Mouse (Mus musculus) embryonic stem cell, embryonic (primary cell): ENCODE results near the gene Gna13.

Source experiments
- CTCF ChIA-PET, 4 experiments: fragments of 300-600 bp in 2 of 4; fragments of 350-600 bp in 2 of 4; sonication (Branson Sonifier 250); formaldehyde crosslinking; loops; one replicate each; lab custom pipeline; 2022; ENCODE audit warnings: inconsistent platforms in 2 of 4; lab: Charles Lee
- POLR2A ChIA-PET, 4 experiments: fragments of 300-600 bp in 2 of 4; fragments of 350-600 bp in 2 of 4; sonication (Branson Sonifier 250); formaldehyde crosslinking; loops; one replicate each; lab custom pipeline; 2022; ENCODE audit warnings: antibody characterized with exemption in 4 of 4, inconsistent platforms in 1 of 4; lab: Charles Lee

The Gna13 gene

DNA sequence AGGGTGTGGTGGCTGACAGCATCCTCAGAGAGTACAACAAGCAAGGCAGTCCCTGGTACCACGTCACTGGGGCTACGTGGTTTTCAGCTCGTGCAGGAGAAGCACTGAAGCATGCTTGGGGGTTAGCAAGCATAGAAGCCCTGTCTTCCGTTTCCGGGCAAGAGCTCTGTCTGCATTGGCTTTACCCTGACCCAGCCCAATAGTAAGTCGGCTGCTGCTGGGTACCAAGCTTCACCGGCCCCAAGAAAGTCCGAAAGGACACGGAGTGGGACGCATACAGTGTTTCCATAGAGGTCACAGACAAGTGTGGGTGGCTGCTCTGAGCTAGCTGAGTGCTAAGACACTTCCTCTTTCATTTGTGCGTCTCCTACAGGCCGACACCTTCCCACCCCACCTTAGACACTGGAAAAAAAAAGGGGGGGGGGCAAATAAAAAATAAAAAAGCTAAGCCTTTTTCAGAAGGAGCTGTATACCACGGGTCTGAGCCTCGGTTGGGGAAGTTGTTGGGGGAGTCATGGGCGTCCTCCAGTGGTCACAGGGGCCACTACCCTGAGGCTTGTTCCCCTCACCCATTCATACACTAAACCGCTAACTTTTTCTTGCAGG is 57.4 kb downstream of the Gna13 start:
- ChIA-PET POLR2A (interaction anchor here (0.5 to 2.0 kb wide), 11 partner anchors 13 to 191 kb away, joined by 3 to 7 read pairs (median 3); partner anchors contain the start of gene Wipi1 (in 1 of the 4)), CTCF (interaction anchor here (0.6 to 1.9 kb wide), 8 partner anchors 72 to 175 kb away, joined by 3 to 18 read pairs (median 6); no protein-coding TSS in a partner anchor)

DNA sequence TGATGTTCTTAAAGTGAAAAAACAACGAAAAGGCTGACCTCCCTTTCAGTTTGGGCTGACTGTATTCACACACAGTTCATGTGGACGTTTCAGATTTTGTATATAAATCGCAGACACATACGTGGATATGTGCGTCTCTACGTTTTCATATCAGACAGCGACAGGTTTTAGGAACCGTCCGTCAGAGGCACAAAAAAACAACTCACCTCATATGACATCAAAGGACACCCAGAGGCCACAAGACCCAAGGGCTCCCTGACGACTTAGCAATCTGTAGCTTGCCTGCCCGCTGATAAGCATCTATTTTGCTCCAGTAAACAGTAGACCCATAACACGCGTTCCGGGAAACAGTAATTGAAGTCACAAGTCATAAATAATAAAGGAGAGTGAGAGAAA is 57.9 kb downstream of the Gna13 start:
- POLR2A ChIA-PET = interaction anchor here in 3 of 4 experiments (0.6 to 2.0 kb wide), 7 partner anchors 14 to 162 kb away, joined by 3 to 7 read pairs (median 3); no protein-coding TSS in a partner anchor
- CTCF ChIA-PET = interaction anchor here (0.6 to 1.9 kb wide), 7 partner anchors 72 to 176 kb away, joined by 3 to 18 read pairs (median 6); no protein-coding TSS in a partner anchor

DNA sequence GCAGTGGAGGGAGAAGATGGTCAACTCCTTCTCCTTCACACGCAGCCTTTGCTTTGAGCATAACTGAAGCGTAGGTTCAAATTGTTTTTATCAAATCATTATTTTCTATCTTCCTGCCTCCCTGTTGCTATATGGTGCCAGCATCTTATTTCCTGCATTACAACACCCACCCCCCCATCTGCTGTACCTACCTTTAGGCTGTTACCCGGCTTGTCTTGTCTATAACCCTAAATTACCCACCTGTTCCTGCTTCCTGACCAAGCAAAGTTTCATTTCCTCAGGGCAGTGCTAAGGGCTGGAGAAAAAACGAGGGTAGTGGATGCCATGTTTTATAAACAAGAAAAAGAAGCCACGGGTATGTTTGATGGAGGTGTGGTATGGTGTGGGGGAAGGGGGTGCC is 58.6 kb downstream of the Gna13 start:
- ChIA-PET CTCF (interaction anchor here in 1 of 4 experiments (1.8 kb wide), 1 partner anchor 90 kb away, joined by 18 read pairs; no protein-coding TSS in a partner anchor), POLR2A (interaction anchor here in 1 of 4 experiments (1.1 to 2.0 kb wide), 2 partner anchors 64 to 90 kb away, joined by 3 to 7 read pairs; no protein-coding TSS in a partner anchor)

DNA sequence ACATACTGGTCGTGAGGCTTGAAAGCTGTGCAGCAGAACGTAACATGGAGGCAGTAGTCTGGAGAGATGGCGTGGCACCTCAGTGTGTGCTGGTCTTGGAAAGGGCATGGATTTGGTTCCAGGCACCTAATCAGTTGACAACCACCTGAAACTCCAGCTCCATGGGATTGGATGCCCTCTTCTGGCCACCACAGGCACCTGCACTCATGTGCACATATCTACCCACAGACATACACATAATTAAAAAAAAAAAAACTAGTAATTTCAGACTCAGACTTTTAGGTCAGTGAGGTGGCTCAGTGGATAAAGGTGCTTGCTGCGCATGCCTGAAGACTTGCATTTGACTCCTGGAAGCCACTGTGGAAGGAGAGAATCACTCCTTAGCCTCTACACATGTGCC is 59.6 kb downstream of the Gna13 start:
- CTCF ChIA-PET = interaction anchor here in 2 of 4 experiments (0.6 to 1.5 kb wide), 3 partner anchors 16 to 197 kb away, joined by 3 to 4 read pairs (median 3); no protein-coding TSS in a partner anchor
- POLR2A ChIA-PET = interaction anchor here in 1 of 4 experiments (0.6 to 0.7 kb wide), 4 partner anchors 10 to 115 kb away, joined by 3 to 5 read pairs (median 3); no protein-coding TSS in a partner anchor

DNA sequence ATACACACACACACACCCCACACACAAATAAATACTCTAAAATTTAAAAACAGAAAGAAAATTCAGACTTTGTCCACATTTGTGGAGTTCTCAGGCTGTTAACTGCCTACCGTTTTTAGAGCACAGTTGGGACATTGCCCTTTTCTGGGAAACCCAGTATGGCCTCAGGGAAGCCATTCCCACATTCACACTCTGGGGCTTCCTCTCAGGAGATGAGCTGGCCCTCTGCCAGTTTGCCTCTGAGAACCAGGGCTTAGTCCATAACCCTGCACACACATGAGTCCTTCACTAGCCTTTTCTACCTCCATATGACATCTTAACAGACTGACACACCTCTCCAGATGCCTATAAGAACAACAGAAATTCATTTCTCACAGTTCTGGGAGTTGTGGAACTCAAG is 60.7 kb downstream of the Gna13 start:
- CTCF ChIA-PET = interaction anchor here in 2 of 4 experiments (0.5 to 0.7 kb wide), 3 partner anchors 92 to 1510 kb away, joined by 3 to 5 read pairs (median 4); no protein-coding TSS in a partner anchor
- POLR2A ChIA-PET = no interaction called here

DNA sequence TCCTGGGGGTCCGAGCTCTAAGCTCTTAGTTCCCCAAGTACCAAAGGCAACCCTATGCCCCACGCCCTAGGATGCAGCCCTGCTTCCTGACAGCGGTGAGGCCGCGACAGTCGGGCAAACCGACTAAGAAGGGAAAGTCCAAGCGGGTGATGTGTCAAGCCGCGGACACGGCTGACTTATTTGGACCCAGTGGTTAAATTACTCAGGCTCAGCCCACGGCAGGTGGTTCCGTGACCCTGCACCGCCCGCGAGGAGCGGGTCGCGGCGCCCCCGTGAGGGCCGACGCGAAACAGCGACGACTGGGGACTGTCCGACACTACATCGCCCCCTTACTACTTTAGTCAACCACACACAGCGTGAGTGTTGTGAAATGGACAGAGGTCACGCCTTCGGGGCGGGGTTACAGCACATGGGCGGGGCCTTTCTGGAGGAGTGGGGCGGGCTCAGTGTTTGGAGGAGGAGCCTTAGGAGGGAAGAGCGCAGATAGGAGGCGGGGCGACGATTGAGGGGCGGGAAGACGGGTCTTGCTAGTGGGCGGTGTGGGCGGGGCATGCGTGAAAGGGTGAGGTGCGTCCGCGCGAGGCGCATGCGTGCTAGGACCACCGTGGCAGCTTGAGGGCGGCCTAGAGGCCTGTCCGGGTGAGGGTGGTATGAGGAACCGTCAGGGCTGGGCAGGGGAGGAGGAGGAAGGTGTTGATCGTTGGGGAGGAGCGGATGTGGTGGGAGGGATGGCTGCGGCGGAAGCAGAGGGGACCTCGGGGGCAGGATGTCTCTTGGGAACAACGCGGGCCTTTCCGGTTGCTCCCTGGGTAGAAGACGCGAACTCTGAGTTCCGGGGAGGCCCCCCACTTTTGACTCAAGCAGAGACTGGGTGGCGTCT is 63.0 kb downstream of the Gna13 start, which contains the start of gene Amz2:
Gene Amz2 (plus strand): TSS at position 555 of the 880 bp plus-strand sequence.
- CTCF ChIA-PET = interaction anchor here (0.6 to 2.7 kb wide), 35 partner anchors 9 to 488 kb away, joined by 3 to 37 read pairs (median 4); partner anchors contain the start of genes Rgs9 (in 3 of the 4) and Wipi1 (in 1 of the 4)
- POLR2A ChIA-PET = interaction anchor here (0.5 to 2.4 kb wide), 20 partner anchors 11 to 253 kb away, joined by 3 to 23 read pairs (median 4); partner anchors contain the start of gene Wipi1 (in 2 of the 4)

DNA sequence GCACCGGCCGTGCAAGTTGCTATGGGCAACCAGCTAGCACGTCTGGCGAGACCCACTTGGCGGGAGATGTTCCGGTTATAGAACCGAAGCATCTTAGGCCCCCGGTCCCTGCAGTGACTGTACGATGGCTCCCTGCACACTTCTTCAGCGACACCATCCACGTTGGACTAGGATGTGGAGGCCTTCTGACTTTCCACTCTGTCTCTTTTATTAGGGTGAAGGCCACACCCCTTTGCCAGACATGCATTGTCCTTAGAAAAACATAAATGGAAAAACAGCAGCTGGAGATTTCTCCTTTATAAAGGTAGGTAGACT is 63.6 kb downstream of the Gna13 start:
- ChIA-PET POLR2A (interaction anchor here in 3 of 4 experiments (0.7 to 2.4 kb wide), 17 partner anchors 11 to 252 kb away, joined by 3 to 23 read pairs (median 4); partner anchors contain the start of gene Wipi1 (in 3 of the 3)), CTCF (interaction anchor here in 3 of 4 experiments (1.0 to 2.7 kb wide), 14 partner anchors 12 to 249 kb away, joined by 3 to 37 read pairs (median 6); partner anchors contain the start of genes Rgs9 (in 1 of the 3) and Wipi1 (in 1 of the 3))

DNA sequence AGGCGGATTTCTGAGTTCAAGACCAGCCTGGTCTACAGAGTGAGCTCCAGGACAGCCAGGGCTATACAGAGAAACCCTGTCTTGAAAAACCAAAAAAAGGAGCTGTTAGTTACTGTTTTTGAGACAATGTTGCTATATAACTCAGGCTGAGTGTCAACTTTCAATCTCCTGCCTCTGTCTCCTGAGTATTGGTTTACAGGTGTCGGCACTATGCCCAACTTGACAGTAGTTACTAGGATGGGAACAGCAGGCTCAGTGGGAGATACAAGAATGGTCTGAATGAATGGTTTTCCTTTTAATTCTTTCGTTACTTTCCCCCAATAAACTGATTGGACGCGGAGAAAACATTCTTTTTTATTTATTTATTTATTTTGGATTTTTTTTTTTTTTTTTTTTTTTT is 64.7 kb downstream of the Gna13 start:
- CTCF ChIA-PET = no interaction called here
- POLR2A ChIA-PET = interaction anchor here in 2 of 4 experiments (0.8 to 1.6 kb wide), 5 partner anchors 12 to 158 kb away, joined by 3 to 4 read pairs (median 3); partner anchors contain the start of gene Rgs9 (in 1 of the 2)

DNA sequence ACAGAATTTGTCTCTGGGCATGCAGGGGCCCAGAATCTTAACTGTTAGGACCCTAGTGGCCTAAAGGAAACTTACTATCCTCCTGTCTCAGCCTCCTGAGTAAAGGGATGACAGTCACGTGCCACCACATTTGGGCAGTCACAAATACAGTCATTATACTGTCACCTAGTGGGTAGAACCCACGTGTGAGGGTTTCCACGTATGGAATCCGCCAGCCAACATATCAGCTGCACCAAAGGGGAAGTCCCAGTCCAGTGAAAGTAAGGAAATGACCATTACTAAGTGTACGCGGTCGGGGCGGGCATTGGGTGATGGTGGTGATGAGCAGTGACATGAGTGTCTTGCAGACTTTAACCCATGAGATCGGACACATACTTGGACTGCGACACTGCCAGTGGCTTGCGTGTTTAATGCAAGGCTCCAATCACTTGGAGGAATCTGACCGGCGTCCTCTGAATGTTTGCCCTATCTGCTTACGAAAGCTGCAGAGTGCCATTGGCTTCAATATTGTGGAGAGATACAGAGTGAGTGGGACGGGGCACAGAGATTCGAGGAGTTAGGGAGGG is 71.7 kb downstream of the Gna13 start:
- CTCF ChIA-PET = interaction anchor here in 2 of 4 experiments (1.1 to 1.2 kb wide), 2 partner anchors 190 kb away, joined by 3 to 6 read pairs; no protein-coding TSS in a partner anchor
- POLR2A ChIA-PET = interaction anchor here in 1 of 4 experiments (0.9 kb wide), 1 partner anchor 36 kb away, joined by 3 read pairs; no protein-coding TSS in a partner anchor

DNA sequence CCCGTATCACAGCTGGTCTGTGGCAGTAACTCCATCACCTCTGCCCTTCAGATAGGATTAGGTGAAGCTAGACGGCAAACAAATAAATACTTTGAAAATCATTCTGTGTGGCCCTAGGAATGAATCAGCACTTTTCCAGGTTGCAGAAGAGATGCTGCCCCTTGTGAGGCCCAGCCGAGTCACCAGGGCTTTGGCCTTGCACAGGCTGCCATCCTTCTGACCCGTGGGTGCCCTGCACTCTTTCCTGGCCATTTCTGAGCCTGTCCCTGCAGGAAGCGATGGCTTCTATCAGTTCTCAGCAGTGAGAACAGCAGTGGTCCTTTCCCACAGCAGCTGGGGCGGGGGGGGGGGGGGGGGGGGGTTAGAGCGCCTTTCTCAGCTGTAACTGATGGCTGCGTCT is 74.3 kb downstream of the Gna13 start:
- ChIA-PET POLR2A (interaction anchor here in 2 of 4 experiments (0.6 to 1.6 kb wide), 3 partner anchors 11 to 142 kb away, joined by 3 read pairs; partner anchors contain the start of gene Amz2 (in 1 of the 2)), CTCF (interaction anchor here in 1 of 4 experiments (1.3 kb wide), 1 partner anchor 139 kb away, joined by 5 read pairs; the partner anchor contains the start of gene Rgs9)

DNA sequence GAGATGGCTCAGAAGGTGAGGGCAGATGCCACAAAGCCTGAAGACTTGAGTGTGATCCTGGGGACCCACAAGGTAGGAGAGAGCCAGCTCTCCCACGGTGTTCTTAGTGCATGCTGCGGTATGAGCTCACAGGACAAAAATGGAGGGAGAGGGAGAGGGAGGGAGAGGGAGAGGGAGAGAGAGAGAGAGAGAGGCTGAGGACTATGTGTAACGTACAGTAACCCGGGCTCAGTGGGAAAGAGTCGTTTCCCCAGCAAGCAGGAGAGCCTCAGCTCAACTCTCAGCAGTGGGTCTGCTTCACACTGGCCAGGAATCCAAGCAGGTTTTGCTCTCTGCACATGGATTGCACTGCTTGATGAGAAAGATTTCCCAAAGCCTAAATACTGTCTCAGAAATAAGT is 76.6 kb downstream of the Gna13 start:
- POLR2A ChIA-PET = interaction anchor here (0.6 to 1.7 kb wide), 12 partner anchors 11 to 226 kb away, joined by 3 to 10 read pairs (median 3); partner anchors contain the start of gene Amz2 (in 1 of the 4)
- CTCF ChIA-PET = interaction anchor here (0.7 to 2.7 kb wide), 14 partner anchors 13 to 283 kb away, joined by 3 to 22 read pairs (median 8); partner anchors contain the start of genes Amz2 (in 1 of the 4), Fam20a (in 1 of the 4) and Rgs9 (in 1 of the 4)

DNA sequence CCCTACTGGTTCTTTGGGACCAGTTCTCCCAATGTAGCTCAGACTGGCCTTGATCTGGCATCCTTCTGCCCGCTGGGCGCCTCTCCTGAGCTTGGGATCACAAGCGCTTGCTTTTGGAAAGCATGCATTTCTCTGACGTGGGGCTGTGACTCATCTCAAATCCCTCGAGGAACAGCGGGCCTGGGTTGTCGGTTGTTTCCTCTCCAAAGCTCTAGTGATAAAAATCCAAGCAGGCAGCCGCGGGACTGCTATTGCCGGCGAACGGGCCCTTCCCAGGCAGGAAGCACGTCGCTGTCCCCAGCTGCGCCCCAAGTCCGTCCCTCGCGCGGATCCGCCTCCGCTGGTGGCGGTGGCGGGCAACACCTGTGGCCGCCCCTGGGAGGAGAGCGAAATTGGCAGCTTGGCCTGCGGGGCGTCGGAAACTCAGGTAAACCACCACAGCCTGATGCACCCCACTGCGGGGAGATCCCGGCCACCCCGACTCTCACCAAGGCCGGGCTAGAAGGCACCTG is 77.3 kb downstream of the Gna13 start:
- CTCF ChIA-PET = interaction anchor here (0.5 to 2.7 kb wide), 21 partner anchors 8 to 424 kb away, joined by 3 to 22 read pairs (median 6); partner anchors contain the start of genes Rgs9 (in 3 of the 4), Amz2 (in 2 of the 4) and Fam20a (in 1 of the 4)
- POLR2A ChIA-PET = interaction anchor here (0.5 to 1.7 kb wide), 14 partner anchors 13 to 1831 kb away, joined by 3 to 11 read pairs (median 3); partner anchors contain the start of genes Amz2 (in 2 of the 4) and Wipi1 (in 1 of the 4)

DNA sequence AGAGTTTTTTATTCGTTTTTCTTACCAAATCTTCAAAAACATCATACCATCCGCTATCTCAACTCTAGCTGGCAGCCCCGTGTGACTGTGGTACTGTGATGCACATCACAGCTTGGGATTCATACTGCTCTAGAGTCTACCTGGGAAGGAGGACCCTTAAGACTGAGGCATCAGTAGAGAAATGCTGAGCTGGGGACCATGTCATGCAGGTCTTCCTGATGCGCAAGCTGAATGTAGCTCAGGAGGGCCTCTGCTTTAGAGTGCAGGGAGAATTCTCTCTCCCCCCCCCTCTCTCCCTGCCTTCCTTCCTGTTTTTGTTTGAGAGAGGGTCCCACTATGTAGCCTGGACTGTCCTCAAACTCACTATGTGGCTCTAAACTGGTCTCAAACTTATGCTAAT is 78.0 kb downstream of the Gna13 start:
- CTCF ChIA-PET = interaction anchor here (0.5 to 2.7 kb wide), 18 partner anchors 9 to 423 kb away, joined by 3 to 22 read pairs (median 7); partner anchors contain the start of genes Rgs9 (in 3 of the 4) and Amz2 (in 1 of the 4)
- POLR2A ChIA-PET = interaction anchor here in 2 of 4 experiments (0.5 to 1.2 kb wide), 3 partner anchors 10 to 167 kb away, joined by 3 to 5 read pairs (median 4); no protein-coding TSS in a partner anchor

DNA sequence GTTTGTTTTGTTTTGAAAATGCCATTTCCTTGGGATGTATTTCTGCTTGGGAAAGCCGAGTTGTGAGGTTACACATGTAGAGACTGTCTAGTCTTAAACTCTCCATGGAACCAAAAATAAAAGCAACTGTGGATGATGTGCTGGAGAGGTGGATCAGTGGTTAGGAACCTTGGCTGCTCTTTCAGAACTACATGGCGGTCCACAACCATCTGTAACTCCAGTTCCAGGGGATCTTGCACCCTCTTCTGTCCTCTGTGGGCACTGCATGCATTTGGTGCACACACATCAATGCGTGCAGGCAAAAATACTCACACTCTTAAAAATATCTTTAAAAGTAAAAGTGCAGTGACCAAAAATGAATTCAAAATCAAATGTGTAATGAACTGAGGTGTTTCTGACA is 78.5 kb downstream of the Gna13 start:
- POLR2A ChIA-PET = interaction anchor here in 2 of 4 experiments (0.6 to 1.0 kb wide), 2 partner anchors 10 to 196 kb away, joined by 3 to 4 read pairs; no protein-coding TSS in a partner anchor
- CTCF ChIA-PET = interaction anchor here (0.7 to 2.7 kb wide), 15 partner anchors 10 to 197 kb away, joined by 3 to 22 read pairs (median 8); partner anchors contain the start of genes Rgs9 (in 3 of the 4) and Amz2 (in 1 of the 4)

DNA sequence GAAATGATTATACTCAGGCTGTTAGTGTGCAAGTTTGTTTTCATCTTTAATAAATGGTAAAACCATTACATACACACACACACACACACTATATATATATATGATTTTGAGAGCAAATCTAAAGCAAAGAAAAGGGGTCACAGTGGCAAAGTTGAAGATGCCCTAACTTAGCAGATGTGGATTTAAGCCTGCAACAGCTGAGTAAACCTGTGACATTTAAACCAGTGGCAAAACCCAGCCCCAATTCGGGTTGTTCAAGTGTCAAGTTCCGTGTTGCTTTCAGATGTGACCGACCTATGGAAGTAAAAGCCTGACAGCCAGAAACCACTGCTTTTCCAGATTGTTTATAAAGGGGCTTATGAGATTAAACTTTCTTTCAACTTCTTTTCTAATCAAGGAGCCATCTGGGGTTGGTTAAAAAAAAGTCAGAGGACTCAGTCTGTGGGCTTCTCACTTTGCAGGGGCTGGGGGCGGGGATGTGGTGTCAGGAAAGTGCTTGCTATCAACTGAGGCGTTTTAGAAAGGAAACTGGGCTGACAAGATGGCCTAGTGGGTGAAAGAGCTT is 79.6 kb downstream of the Gna13 start:
- CTCF ChIA-PET = interaction anchor here in 3 of 4 experiments (0.5 to 2.7 kb wide), 10 partner anchors 111 to 1407 kb away, joined by 3 to 12 read pairs (median 4); partner anchors contain the start of gene Rgs9 (in 1 of the 3)
- POLR2A ChIA-PET = interaction anchor here in 1 of 4 experiments (0.7 to 1.2 kb wide), 3 partner anchors 12 to 198 kb away, joined by 3 to 7 read pairs (median 3); no protein-coding TSS in a partner anchor
